Mouse (Mus musculus): ENCODE data around the gene Smarca2. TPM values are rescaled to one million over a fixed set of nuclear protein-coding genes. Genes with fewer than 3 reads are reported as not detected.
"Not testable (repeated sequence)": the region's sequence is repeated elsewhere in the genome, so short reads cannot be mapped to it uniquely, and the experiment has no call there.

Smarca2 gene
- polyA plus RNA-seq, 1 experiment from 2014 or later: 57.2 TPM

GRCm38 (mm10) chr19:26666303-26666702 is 61.5 kb downstream of the Smarca2 start:
- Histone ChIP-seq H3K27ac (ENCODE audit: low read depth, low read length) (no peak overlapping the region), H3K36me3 (ENCODE audit: control insufficient read depth, insufficient read depth, low read length) (0 out of 2 replicates have a peak, but pooled peaks cover 5% of the 10 kb centered on the region), H3K9ac (ENCODE audit: low read length) (no peak overlapping the region), H3K9me3 (replicated peaks; ENCODE audit: control insufficient read depth, low read length) (no peaks in the 10 kb centered on the region), H3K27me3 (replicated peaks; ENCODE audit: control insufficient read depth, insufficient read depth, low read length) (no peaks in the 10 kb centered on the region), H3K4me2 (ENCODE audit: low read length) (no peak overlapping the region), H3K4me1 (ENCODE audit: control insufficient read depth, insufficient read depth, low read length) (no peaks in the 10 kb centered on the region), H3K4me3 (ENCODE audit: low read depth, low read length) (no peak overlapping the region)
- DNase-seq (ENCODE audit: low spot score) (no peak), ATAC-seq (no peak)
- WGBS: 87% methylated on average over 5 of the region's 5 CpGs

GRCm38 (mm10) chr19:26670089-26670488 is 65.2 kb downstream of the Smarca2 start:
- Histone ChIP-seq H3K27me3 (replicated peaks; ENCODE audit: control insufficient read depth, insufficient read depth, low read length) (no peaks in the 10 kb centered on the region), H3K36me3 (ENCODE audit: control insufficient read depth, insufficient read depth, low read length) (0 out of 2 replicates have a peak, but pooled peaks cover 5% of the 10 kb centered on the region), H3K4me3 (ENCODE audit: low read depth, low read length) (no peak overlapping the region), H3K9me3 (replicated peaks; ENCODE audit: control insufficient read depth, low read length) (no peaks in the 10 kb centered on the region), H3K4me2 (ENCODE audit: low read length) (no peak overlapping the region), H3K27ac (ENCODE audit: low read depth, low read length) (no peak overlapping the region), H3K4me1 (ENCODE audit: control insufficient read depth, insufficient read depth, low read length) (no peaks in the 10 kb centered on the region), H3K9ac (ENCODE audit: low read length) (no peak overlapping the region)
- 95% methylated on average over 6 of the region's 6 CpGs for WGBS
- DNase-seq (ENCODE audit: low spot score): no peak
- no peak for ATAC-seq

GRCm38 (mm10) chr19:26671413-26671812 is 66.6 kb downstream of the Smarca2 start:
- H3K27me3 ChIP-seq (replicated peaks; ENCODE audit: control insufficient read depth, insufficient read depth, low read length); H3K9me3 ChIP-seq (replicated peaks; ENCODE audit: control insufficient read depth, low read length); H3K4me1 ChIP-seq (ENCODE audit: control insufficient read depth, insufficient read depth, low read length); H3K9ac ChIP-seq (ENCODE audit: low read length); H3K4me3 ChIP-seq (ENCODE audit: low read depth, low read length); ATAC-seq; H3K27ac ChIP-seq (ENCODE audit: low read depth, low read length); H3K36me3 ChIP-seq (ENCODE audit: control insufficient read depth, insufficient read depth, low read length); DNase-seq (ENCODE audit: low spot score); H3K4me2 ChIP-seq (ENCODE audit: low read length): not testable (repeated sequence)

- DNase-seq (ENCODE audit: low spot score): peak; percentile 25
- H3K4me2 ChIP-seq (ENCODE audit: low read length): no peak overlapping the region
- no peaks in the 10 kb centered on the region for H3K27me3 ChIP-seq (replicated peaks; ENCODE audit: control insufficient read depth, insufficient read depth, low read length)
- no peak overlapping the region for H3K27ac ChIP-seq (ENCODE audit: low read depth, low read length)
- H3K4me1 ChIP-seq (ENCODE audit: control insufficient read depth, insufficient read depth, low read length): peaks cover 19% of the 10 kb centered on the region
- 23% methylated on average over 6 of the region's 6 CpGs for WGBS
- H3K9me3 ChIP-seq (replicated peaks; ENCODE audit: control insufficient read depth, low read length): no peaks in the 10 kb centered on the region
- H3K9ac ChIP-seq (ENCODE audit: low read length): 0 out of 2 replicates have a peak overlapping the region, but pooled peaks have one; percentile 21
- H3K36me3 ChIP-seq (ENCODE audit: control insufficient read depth, insufficient read depth, low read length): no peaks in the 10 kb centered on the region
- H3K4me3 ChIP-seq (ENCODE audit: low read depth, low read length): no peak overlapping the region
- ATAC-seq: no peak
Observed at GRCm38 (mm10) chr19:26675917-26676316, 71.1 kb downstream of the Smarca2 start.

- H3K9me3 ChIP-seq (replicated peaks; ENCODE audit: control insufficient read depth, low read length): no peaks in the 10 kb centered on the region
- DNase-seq (ENCODE audit: low spot score) (peak; percentile 67), ATAC-seq (peak; percentile 68; the same call in 1 of the 2 replicates)
- H3K4me1 ChIP-seq (ENCODE audit: control insufficient read depth, insufficient read depth, low read length): peaks cover 19% of the 10 kb centered on the region
- no peak overlapping the region for H3K4me3 ChIP-seq (ENCODE audit: low read depth, low read length)
- H3K27me3 ChIP-seq (replicated peaks; ENCODE audit: control insufficient read depth, insufficient read depth, low read length): no peaks in the 10 kb centered on the region
- 18% methylated on average over 8 of the region's 8 CpGs for WGBS
- no peaks in the 10 kb centered on the region for H3K36me3 ChIP-seq (ENCODE audit: control insufficient read depth, insufficient read depth, low read length)
- peak overlapping the region; percentile 50; the same call in 1 of the 2 replicates for H3K27ac ChIP-seq (ENCODE audit: low read depth, low read length)
- peak overlapping the region; percentile 26 for H3K9ac ChIP-seq (ENCODE audit: low read length)
- no peak overlapping the region for H3K4me2 ChIP-seq (ENCODE audit: low read length)
Observed at GRCm38 (mm10) chr19:26678543-26678942, 73.7 kb downstream of the Smarca2 start.

GRCm38 (mm10) chr19:26679674-26680073 is 74.8 kb downstream of the Smarca2 start:
- WGBS: 37% methylated on average over 3 of the region's 3 CpGs
- Histone ChIP-seq H3K27ac (ENCODE audit: low read depth, low read length) (no peak overlapping the region; the same call in 1 of the 2 replicates), H3K4me1 (ENCODE audit: control insufficient read depth, insufficient read depth, low read length) (peaks cover 19% of the 10 kb centered on the region), H3K27me3 (replicated peaks; ENCODE audit: control insufficient read depth, insufficient read depth, low read length) (no peaks in the 10 kb centered on the region), H3K9ac (ENCODE audit: low read length) (no peak overlapping the region), H3K36me3 (ENCODE audit: control insufficient read depth, insufficient read depth, low read length) (no peaks in the 10 kb centered on the region), H3K4me2 (ENCODE audit: low read length) (no peak overlapping the region), H3K4me3 (ENCODE audit: low read depth, low read length) (no peak overlapping the region), H3K9me3 (replicated peaks; ENCODE audit: control insufficient read depth, low read length) (no peaks in the 10 kb centered on the region)
- DNase-seq (ENCODE audit: low spot score): peak; percentile 48
- ATAC-seq: peak; percentile 40; the same call in 1 of the 2 replicates

GRCm38 (mm10) chr19:26681549-26681948 is 76.7 kb downstream of the Smarca2 start:
- ATAC-seq (no peak), DNase-seq (ENCODE audit: low spot score) (no peak)
- H3K9me3 ChIP-seq (replicated peaks; ENCODE audit: control insufficient read depth, low read length): no peaks in the 10 kb centered on the region
- peaks cover 15% of the 10 kb centered on the region for H3K4me1 ChIP-seq (ENCODE audit: control insufficient read depth, insufficient read depth, low read length)
- no peak overlapping the region for H3K4me3 ChIP-seq (ENCODE audit: low read depth, low read length)
- WGBS: 94% methylated on average over 8 of the region's 8 CpGs
- H3K36me3 ChIP-seq (ENCODE audit: control insufficient read depth, insufficient read depth, low read length): no peaks in the 10 kb centered on the region
- no peak overlapping the region for H3K27ac ChIP-seq (ENCODE audit: low read depth, low read length)
- H3K9ac ChIP-seq (ENCODE audit: low read length): no peak overlapping the region
- H3K4me2 ChIP-seq (ENCODE audit: low read length): no peak overlapping the region
- no peaks in the 10 kb centered on the region for H3K27me3 ChIP-seq (replicated peaks; ENCODE audit: control insufficient read depth, insufficient read depth, low read length)

GRCm38 (mm10) chr19:26682130-26682529 is 77.3 kb downstream of the Smarca2 start:
- Histone ChIP-seq H3K4me2 (ENCODE audit: low read length) (no peak overlapping the region), H3K27me3 (replicated peaks; ENCODE audit: control insufficient read depth, insufficient read depth, low read length) (no peaks in the 10 kb centered on the region), H3K4me1 (ENCODE audit: control insufficient read depth, insufficient read depth, low read length) (peaks cover 15% of the 10 kb centered on the region), H3K9ac (ENCODE audit: low read length) (no peak overlapping the region), H3K4me3 (ENCODE audit: low read depth, low read length) (no peak overlapping the region), H3K36me3 (ENCODE audit: control insufficient read depth, insufficient read depth, low read length) (no peaks in the 10 kb centered on the region), H3K27ac (ENCODE audit: low read depth, low read length) (no peak overlapping the region), H3K9me3 (replicated peaks; ENCODE audit: control insufficient read depth, low read length) (no peaks in the 10 kb centered on the region)
- DNase-seq (ENCODE audit: low spot score) (no peak), ATAC-seq (no peak)
- WGBS: 89% methylated on average over 4 of the region's 4 CpGs

- no peak overlapping the region for H3K27ac ChIP-seq (ENCODE audit: low read depth, low read length)
- whole genome bisulfite sequencing: 90% methylated on average over 2 of the region's 2 CpGs
- no peak overlapping the region for H3K4me3 ChIP-seq (ENCODE audit: low read depth, low read length)
- no peak overlapping the region for H3K9ac ChIP-seq (ENCODE audit: low read length)
- H3K27me3 ChIP-seq (replicated peaks; ENCODE audit: control insufficient read depth, insufficient read depth, low read length): no peaks in the 10 kb centered on the region
- H3K4me2 ChIP-seq (ENCODE audit: low read length): no peak overlapping the region
- peaks cover 15% of the 10 kb centered on the region for H3K4me1 ChIP-seq (ENCODE audit: control insufficient read depth, insufficient read depth, low read length)
- DNase-seq (ENCODE audit: low spot score) (no peak), ATAC-seq (no peak)
- H3K36me3 ChIP-seq (ENCODE audit: control insufficient read depth, insufficient read depth, low read length): no peaks in the 10 kb centered on the region
- no peaks in the 10 kb centered on the region for H3K9me3 ChIP-seq (replicated peaks; ENCODE audit: control insufficient read depth, low read length)
Observed at GRCm38 (mm10) chr19:26682731-26683130, 77.9 kb downstream of the Smarca2 start.
